Mouse (Mus musculus) liver, embryonic 14.5 days (tissue): ENCODE data around the gene Socs3. TPM values are rescaled to one million over a fixed set of nuclear protein-coding genes. Genes with fewer than 3 reads are reported as not detected.

Source experiments
- ATAC-seq: fragments of 200-750 bp; cut with Nextera tagmentation; 2 replicates; pipeline ENCODE4 v1.8.0; 2017; ENCODE audit warnings: moderate number of reproducible peaks, mild to moderate bottlenecking, moderate library complexity; ENCODE audit not compliant: insufficient read depth
- DNase-seq, 3 experiments: peaks; one replicate each; pipeline ENCODE4 v3.0.0-alpha.2; 2012 to 2013; ENCODE audit warnings: low read depth in 3 of 3, low spot score in 3 of 3
- H3K27ac ChIP-seq: fragments of 300-500 bp; sonication (generic); 2 replicates; pipeline ENCODE4 v1.5.1; 2014; ENCODE audit warnings: moderate library complexity, mild to moderate bottlenecking, control low read depth, inconsistent platforms
- H3K27me3 ChIP-seq: fragments of 300-500 bp; sonication (generic); 2 replicates; pipeline ENCODE4 v1.6.1; 2014; ENCODE audit warnings: mild to moderate bottlenecking, low read length, moderate library complexity; ENCODE audit not compliant: control insufficient read depth, insufficient read depth
- H3K36me3 ChIP-seq: fragments of 300-500 bp; sonication (generic); replicated peaks from 2 replicates; pipeline ENCODE4 v1.6.1; 2014; ENCODE audit warnings: low read depth; ENCODE audit not compliant: control insufficient read depth, insufficient read depth
- H3K4me1 ChIP-seq, 2 experiments: fragments of 200-500 bp in 1 of 2; fragments of 300-500 bp in 1 of 2; sonication (generic) in 1 of 2; replicated peaks; 2 replicates each; pipeline ENCODE4 v1.6.1; 2012 to 2014; ENCODE audit warnings: antibody characterized with exemption in 1 of 2, inconsistent platforms in 1 of 2, low read length in 1 of 2; ENCODE audit not compliant: control insufficient read depth in 2 of 2, insufficient read depth in 2 of 2
- H3K4me2 ChIP-seq: fragments of 300-500 bp; sonication (generic); 2 replicates; pipeline ENCODE4 v1.6.1; 2014; ENCODE audit warnings: low read depth, mild to moderate bottlenecking, control low read depth, moderate library complexity
- H3K4me3 ChIP-seq, 2 experiments: fragments of 200-500 bp in 1 of 2; fragments of 300-500 bp in 1 of 2; sonication (generic) in 1 of 2; 2 replicates each; pipeline ENCODE4 v1.5.1; 2012 to 2014; ENCODE audit warnings: low read depth in 2 of 2, low read length in 2 of 2, mild to moderate bottlenecking in 2 of 2, control low read depth in 1 of 2, inconsistent platforms in 1 of 2, moderate library complexity in 1 of 2; ENCODE audit not compliant: insufficient read depth in 1 of 2
- H3K9ac ChIP-seq: fragments of 300-500 bp; sonication (generic); replicated peaks from 2 replicates; pipeline ENCODE4 v1.6.1; 2014; ENCODE audit warnings: mild to moderate bottlenecking, control low read depth, moderate library complexity
- H3K9me3 ChIP-seq: fragments of 300-500 bp; sonication (generic); 2 replicates; pipeline ENCODE4 v1.6.1; 2016; ENCODE audit warnings: low read length, mixed read lengths; ENCODE audit not compliant: control insufficient read depth
- CTCF ChIP-seq: IDR thresholded peaks from 2 replicates; pipeline ENCODE4 v1.5.1; 2016; ENCODE audit warnings: antibody characterized with exemption, low read depth, control low read depth
- EP300 ChIP-seq: IDR thresholded peaks from 2 replicates; pipeline ENCODE4 v1.6.1; 2016; ENCODE audit warnings: antibody characterized with exemption, low read depth
- WGBS: fragments of 180-500 bp; shearing (Covaris S2); extraction: QIAGEN DNeasy Blood & Tissue Kit; methylation state at CpG from one replicate; pipeline ENCODE4 v1.1.7; 2014; ENCODE audit not compliant: insufficient replicate concordance; 5-methylcytosine and 5-hydroxymethylcytosine counted together
- microRNA-seq: library from miRNA; unstranded; fragments of <30 nt; microRNA quantifications from one replicate; pipeline ENCODE4, GENCODE M21; 2016
- polyA plus RNA-seq, 2 experiments: library from polyadenylated mRNA; depleted of rRNA in 1 of 2; stranded (reverse) in 1 of 2; unstranded in 1 of 2; fragments of >200 nt; fragmentation: Nextera tagmentation in 1 of 2; extraction: Ambion mirVana in 1 of 2; gene quantifications; 2 replicates each; pipeline versions ENCODE4 v1.2.1 to v1.2.3; 2012 to 2014

Socs3 gene
- polyA plus RNA-seq, 2 experiments, result 2.7 to 7.0 TPM

DNA sequence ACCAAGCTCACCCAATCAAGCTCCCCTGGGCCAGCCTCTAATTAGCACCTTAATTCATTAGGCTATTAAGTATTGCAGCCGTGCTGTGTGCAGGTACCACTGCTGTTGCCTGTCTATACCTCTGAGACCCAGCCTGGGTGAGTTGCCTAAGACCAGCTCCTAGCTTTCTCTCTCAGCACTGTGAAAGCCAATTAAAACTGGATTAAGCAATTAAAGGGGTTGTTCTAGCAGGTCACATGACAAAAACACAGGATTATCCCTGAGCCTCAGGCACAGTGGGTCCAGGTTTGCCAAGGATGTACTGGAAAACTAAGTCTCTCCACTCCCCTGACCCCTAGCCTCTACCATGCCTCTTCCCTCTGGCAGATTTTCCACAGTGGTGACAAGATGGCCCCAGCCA is 44.3 kb downstream of the Socs3 start:
- Histone ChIP-seq H3K27ac (no peak overlapping the region), H3K4me3 (no peak overlapping the region), H3K4me1 (no peaks in the 10 kb centered on the region), H3K4me2 (no peak overlapping the region), H3K9ac (no peak overlapping the region), H3K9me3 (no peaks in the 10 kb centered on the region), H3K27me3 (peaks cover 12% of the 10 kb centered on the region), H3K36me3 (no peaks in the 10 kb centered on the region)
- no peak for ATAC-seq
- WGBS, result 74% methylated on average over 1 of the region's 1 CpGs
- DNase-seq, result no peak
- TF ChIP-seq CTCF, result no peak
- TF ChIP-seq EP300, result no peak

DNA sequence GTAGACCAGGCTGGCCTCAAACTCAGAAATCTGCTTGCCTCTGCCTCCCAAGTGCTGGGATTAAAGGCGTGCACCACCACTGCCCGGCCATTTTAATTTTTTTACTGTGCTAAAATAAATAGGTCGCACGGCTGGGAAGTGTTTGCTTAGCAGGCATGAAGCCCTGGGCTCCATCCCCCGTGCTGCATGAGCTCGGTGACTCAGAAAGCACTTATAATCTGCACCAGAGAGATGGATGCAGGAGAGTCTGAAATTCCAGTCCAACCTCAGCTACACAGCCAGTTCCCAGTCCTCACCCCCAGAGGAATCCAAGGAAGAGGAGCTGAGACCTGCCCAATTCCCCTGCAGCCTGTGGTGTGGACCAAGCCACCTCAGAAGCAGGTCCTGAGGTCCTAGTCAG is 45.4 kb downstream of the Socs3 start:
- H3K27ac ChIP-seq, result no peak overlapping the region
- no peaks in the 10 kb centered on the region for H3K36me3 ChIP-seq
- no peaks in the 10 kb centered on the region for H3K9me3 ChIP-seq
- no peak for DNase-seq
- 49% methylated on average over 6 of the region's 6 CpGs for WGBS
- H3K4me2 ChIP-seq, result no peak overlapping the region
- peaks cover 3% of the 10 kb centered on the region; the same call in 1 of the 2 replicates for H3K27me3 ChIP-seq
- no peak overlapping the region for H3K9ac ChIP-seq
- no peak for TF ChIP-seq CTCF
- TF ChIP-seq EP300, result no peak
- no peak overlapping the region for H3K4me3 ChIP-seq
- ATAC-seq, result no peak
- H3K4me1 ChIP-seq, result no peaks in the 10 kb centered on the region

DNA sequence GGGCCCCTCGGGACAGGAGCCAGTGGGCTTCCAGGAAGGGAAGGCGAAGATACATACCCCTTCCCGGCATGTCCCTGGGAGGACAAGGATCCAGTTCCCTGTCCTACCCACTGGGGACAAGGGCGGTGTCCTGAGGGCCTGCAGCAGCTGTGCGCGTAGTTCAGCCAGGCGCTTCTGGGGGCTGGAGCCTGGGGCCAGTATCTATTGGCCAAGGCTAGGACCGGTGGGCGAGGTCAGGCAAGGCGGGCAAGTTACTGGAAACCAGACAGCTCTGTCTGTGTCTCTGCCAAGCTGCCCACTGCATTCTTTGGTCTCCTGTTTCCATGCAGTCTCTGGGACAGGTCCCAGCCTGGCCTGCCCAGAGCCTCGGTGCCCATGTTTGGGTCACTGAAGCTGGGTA is 46.6 kb downstream of the Socs3 start:
- H3K9me3 ChIP-seq, result no peaks in the 10 kb centered on the region
- no peak overlapping the region for H3K4me3 ChIP-seq
- H3K4me1 ChIP-seq, result no peaks in the 10 kb centered on the region
- WGBS, result 73% methylated on average over 11 of the region's 11 CpGs
- no peak overlapping the region for H3K27ac ChIP-seq
- ATAC-seq (no peak), DNase-seq (no peak)
- H3K27me3 ChIP-seq, result no peaks in the 10 kb centered on the region
- H3K4me2 ChIP-seq, result no peak overlapping the region
- no peak for TF ChIP-seq EP300
- no peak for TF ChIP-seq CTCF
- H3K9ac ChIP-seq, result no peak overlapping the region
- no peaks in the 10 kb centered on the region for H3K36me3 ChIP-seq

DNA sequence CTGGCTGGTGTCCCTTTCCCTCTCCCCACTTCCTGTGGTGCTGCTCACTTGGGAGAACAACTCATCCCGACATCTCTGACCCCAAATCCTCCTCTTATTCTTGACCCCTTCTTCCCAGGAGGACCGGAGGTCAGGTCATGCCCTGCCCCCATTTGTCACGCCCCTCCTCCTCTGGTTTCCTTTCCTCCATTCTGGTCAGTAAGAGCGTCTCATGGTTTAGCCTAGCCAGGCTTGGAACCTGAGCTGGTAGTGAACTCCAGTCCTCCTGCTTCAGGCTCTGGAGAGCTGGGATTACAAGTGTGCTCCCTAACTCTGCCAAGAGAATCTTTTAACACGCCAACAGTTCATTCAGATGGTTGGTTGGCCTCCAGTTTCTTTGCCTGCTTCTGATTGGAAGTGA is 50.6 kb downstream of the Socs3 start:
- H3K4me3 ChIP-seq, result no peak overlapping the region
- no peaks in the 10 kb centered on the region for H3K27me3 ChIP-seq
- TF ChIP-seq CTCF (no peak), EP300 (no peak)
- WGBS, result 31% methylated on average over 5 of the region's 5 CpGs
- H3K9ac ChIP-seq, result no peak overlapping the region
- no peak for ATAC-seq
- no peak for DNase-seq
- no peak overlapping the region for H3K4me2 ChIP-seq
- H3K4me1 ChIP-seq, result peaks cover 10 to 11% of the 10 kb centered on the region in 2 experiments
- H3K9me3 ChIP-seq, result peaks cover 7% of the 10 kb centered on the region
- no peak overlapping the region for H3K27ac ChIP-seq
- H3K36me3 ChIP-seq, result no peaks in the 10 kb centered on the region

DNA sequence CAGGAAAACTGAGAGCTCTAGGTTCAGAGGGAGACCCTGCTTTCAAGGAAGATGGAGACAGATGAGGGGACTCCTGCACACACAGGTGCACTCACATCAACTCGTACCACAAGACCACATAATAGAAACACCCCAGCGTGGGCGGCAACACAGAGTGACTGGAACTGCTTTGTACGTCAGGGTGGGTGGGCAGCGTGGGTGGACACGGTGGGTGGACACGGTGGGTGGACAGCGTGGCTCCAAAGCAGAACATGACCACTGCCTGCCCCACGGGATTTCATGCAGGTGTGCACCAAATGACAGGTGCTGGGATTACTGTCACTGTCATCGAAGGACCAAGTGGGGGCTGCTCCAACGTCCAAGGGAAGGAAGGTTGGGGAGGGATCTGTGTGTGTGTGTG is 51.3 kb downstream of the Socs3 start:
- ATAC-seq (no peak), DNase-seq (no peak)
- Histone ChIP-seq H3K4me1 (peaks cover 17% of the 10 kb centered on the region in 2 experiments), H3K4me2 (no peak overlapping the region), H3K36me3 (no peaks in the 10 kb centered on the region), H3K9me3 (peaks cover 7% of the 10 kb centered on the region), H3K9ac (no peak overlapping the region), H3K4me3 (no peak overlapping the region), H3K27ac (no peak overlapping the region), H3K27me3 (no peaks in the 10 kb centered on the region)
- 60% methylated on average over 11 of the region's 11 CpGs for WGBS
- TF ChIP-seq EP300 (no peak), CTCF (no peak)

Small RNA genes within 50 kb of the gene (microRNA-seq; reads per million reads assigned to microRNA genes)
- gene Mir6933, result not detected

Other genes with a start within 250 kb of the Socs3 start
- gene Tmc8, start 188.0 kb downstream of the Socs3 start, polyA plus RNA-seq (2012; rRNA removed), result 28.1 and 29.8 TPM in 2 replicates
- gene Tmc8, start 188.0 kb downstream of the Socs3 start, polyA plus RNA-seq (2014; fragmentation: Nextera tagmentation; extraction: Ambion mirVana), result 9.9 and 13.1 TPM in 2 replicates
- gene Tmc6, start 187.8 kb downstream of the Socs3 start, polyA plus RNA-seq (2012; rRNA removed), result 32.1 and 51.8 TPM in 2 replicates
- gene Tmc6, start 187.8 kb downstream of the Socs3 start, polyA plus RNA-seq (2014; fragmentation: Nextera tagmentation; extraction: Ambion mirVana), result 40.5 and 44.1 TPM in 2 replicates
- gene 6030468B19Rik, start 172.4 kb downstream of the Socs3 start, polyA plus RNA-seq (2012; rRNA removed), result 104 and 133 TPM in 2 replicates
- 67.1 and 78.0 TPM in 2 replicates for gene 6030468B19Rik, start 172.4 kb downstream of the Socs3 start, polyA plus RNA-seq (2014; fragmentation: Nextera tagmentation; extraction: Ambion mirVana)
- gene Gm20708, start 160.4 kb downstream of the Socs3 start, polyA plus RNA-seq (2012; rRNA removed), result 0.03 and 0.08 TPM in 2 replicates
- gene Gm20708, start 160.4 kb downstream of the Socs3 start, polyA plus RNA-seq (2014; fragmentation: Nextera tagmentation; extraction: Ambion mirVana), result 0.10 and 0.28 TPM in 2 replicates
- 36.5 and 48.8 TPM in 2 replicates for gene Syngr2, start 160.4 kb downstream of the Socs3 start, polyA plus RNA-seq (2012; rRNA removed)
- gene Syngr2, start 160.4 kb downstream of the Socs3 start, polyA plus RNA-seq (2014; fragmentation: Nextera tagmentation; extraction: Ambion mirVana), result 48.6 and 50.4 TPM in 2 replicates
- gene Afmid, start 144.1 kb downstream of the Socs3 start, polyA plus RNA-seq (2012; rRNA removed), result 7.1 and 7.6 TPM in 2 replicates
- gene Afmid, start 144.1 kb downstream of the Socs3 start, polyA plus RNA-seq (2014; fragmentation: Nextera tagmentation; extraction: Ambion mirVana), result 7.5 and 9.8 TPM in 2 replicates
- 122 and 136 TPM in 2 replicates for gene Tk1, start 144.0 kb downstream of the Socs3 start, polyA plus RNA-seq (2012; rRNA removed)
- 135 and 144 TPM in 2 replicates for gene Tk1, start 144.0 kb downstream of the Socs3 start, polyA plus RNA-seq (2014; fragmentation: Nextera tagmentation; extraction: Ambion mirVana)
- 123 and 181 TPM in 2 replicates for gene Birc5, start 120.8 kb downstream of the Socs3 start, polyA plus RNA-seq (2012; rRNA removed)
- gene Birc5, start 120.8 kb downstream of the Socs3 start, polyA plus RNA-seq (2014; fragmentation: Nextera tagmentation; extraction: Ambion mirVana), result 371 and 373 TPM in 2 replicates
- 0.02 TPM in 1 of 2 replicates, not detected in the other for gene Tmem235, start 109.3 kb downstream of the Socs3 start, polyA plus RNA-seq (2012; rRNA removed)
- gene Tmem235, start 109.3 kb downstream of the Socs3 start, polyA plus RNA-seq (2014; fragmentation: Nextera tagmentation; extraction: Ambion mirVana), result not detected in 2 replicates
- gene Tha1, start 96.6 kb downstream of the Socs3 start, polyA plus RNA-seq (2012; rRNA removed), result 1.4 TPM in 2 replicates
- gene Tha1, start 96.6 kb downstream of the Socs3 start, polyA plus RNA-seq (2014; fragmentation: Nextera tagmentation; extraction: Ambion mirVana), result 0.83 and 1.6 TPM in 2 replicates
- 11.9 and 12.9 TPM in 2 replicates for gene Pgs1, start 16.2 kb upstream of the Socs3 start, polyA plus RNA-seq (2012; rRNA removed)
- gene Pgs1, start 16.2 kb upstream of the Socs3 start, polyA plus RNA-seq (2014; fragmentation: Nextera tagmentation; extraction: Ambion mirVana), result 11.2 and 12.1 TPM in 2 replicates
- 0.10 and 0.18 TPM in 2 replicates for gene Dnah17, start 160.6 kb upstream of the Socs3 start, polyA plus RNA-seq (2012; rRNA removed)
- gene Dnah17, start 160.6 kb upstream of the Socs3 start, polyA plus RNA-seq (2014; fragmentation: Nextera tagmentation; extraction: Ambion mirVana), result 0.04 and 0.23 TPM in 2 replicates